Mouse (Mus musculus) MEL (cell line): ENCODE data around the gene Rtel1. TPM values are rescaled to one million over a fixed set of nuclear protein-coding genes. Genes with fewer than 3 reads are reported as not detected.

Experiments
- DNase-seq: peaks from one replicate; pipeline ENCODE4 v3.0.0; 2011; ENCODE audit warnings: low read depth, low spot score
- H3K27ac ChIP-seq: 2 replicates; pipeline ENCODE4 v1.5.1; 2012; ENCODE audit warnings: low read depth, mild to moderate bottlenecking, control low read depth, low read length, moderate library complexity; ENCODE audit not compliant: control insufficient read depth
- H3K27me3 ChIP-seq, 2 experiments: fragments of 150-350 bp in 1 of 2; sonication (generic) in 1 of 2; 2 replicates each; pipeline ENCODE4 v1.6.1; 2012; ENCODE audit warnings: low read length in 2 of 2, mild to moderate bottlenecking in 2 of 2, improper control_type of control experiment in 1 of 2, moderate library complexity in 1 of 2; ENCODE audit not compliant: insufficient read depth in 2 of 2, control insufficient read depth in 1 of 2
- H3K36me3 ChIP-seq, 2 experiments: 2 replicates each; pipeline ENCODE4 v1.6.1; 2012 to 2014; ENCODE audit warnings: low read length in 2 of 2, improper control_type of control experiment in 1 of 2, inconsistent platforms in 1 of 2, mild to moderate bottlenecking in 1 of 2; ENCODE audit not compliant: insufficient read depth in 2 of 2, control insufficient read depth in 1 of 2
- H3K4me1 ChIP-seq, 2 experiments: fragments of 150-350 bp in 1 of 2; sonication (generic) in 1 of 2; 2 replicates each; pipeline ENCODE4 v1.6.1; 2012; ENCODE audit warnings: low read length in 2 of 2, improper control_type of control experiment in 1 of 2, mild to moderate bottlenecking in 1 of 2; ENCODE audit not compliant: insufficient read depth in 2 of 2, control insufficient read depth in 1 of 2
- H3K4me3 ChIP-seq, 2 experiments: fragments of 150-350 bp in 1 of 2; sonication (generic) in 1 of 2; 2 replicates each; pipeline ENCODE4 v1.5.1; 2012; ENCODE audit warnings: low read depth in 2 of 2, low read length in 2 of 2, mild to moderate bottlenecking in 2 of 2, moderate library complexity in 2 of 2, control low read depth in 1 of 2, improper control_type of control experiment in 1 of 2; ENCODE audit not compliant: control insufficient read depth in 1 of 2, insufficient read depth in 1 of 2
- H3K79me2 ChIP-seq: 2 replicates; pipeline ENCODE4 v1.6.1; 2012; ENCODE audit warnings: mild to moderate bottlenecking, low read length, moderate library complexity; ENCODE audit not compliant: control insufficient read depth, poor library complexity, insufficient read depth
- H3K9ac ChIP-seq: 2 replicates; pipeline ENCODE4 v1.6.1; 2012; ENCODE audit warnings: low read depth, mild to moderate bottlenecking, control low read depth, low read length, moderate library complexity; ENCODE audit not compliant: control insufficient read depth, poor library complexity, severe bottlenecking
- H3K9me3 ChIP-seq: fragments of 150-350 bp; sonication (generic); replicated peaks from 2 replicates; pipeline ENCODE4 v1.6.1; 2012; ENCODE audit warnings: mild to moderate bottlenecking, low read length, improper control_type of control experiment, moderate library complexity; ENCODE audit not compliant: insufficient read depth
- BHLHE40 ChIP-seq: IDR thresholded peaks from 2 replicates; pipeline ENCODE4 v1.6.1; 2012; ENCODE audit warnings: low read depth, mild to moderate bottlenecking, inconsistent platforms, low read length, improper control_type of control experiment, borderline replicate concordance
- CHD2 ChIP-seq: IDR thresholded peaks from 2 replicates; pipeline ENCODE4 v1.6.1; 2011; ENCODE audit warnings: low read length, improper control_type of control experiment
- CTCF ChIP-seq, 3 experiments: IDR thresholded peaks in 2 of 3; conservative IDR thresholded peaks in 1 of 3; 2 replicates each; pipeline ENCODE4 v1.5.1; 2011 to 2012; ENCODE audit warnings: low read length in 3 of 3, low read depth in 2 of 3, mild to moderate bottlenecking in 2 of 3, improper control_type of control experiment in 1 of 3, inconsistent platforms in 1 of 3, mixed read lengths in 1 of 3, moderate library complexity in 1 of 3; ENCODE audit not compliant: control insufficient read depth in 1 of 3, insufficient read depth in 1 of 3, poor library complexity in 1 of 3, severe bottlenecking in 1 of 3
- ETS1 ChIP-seq: IDR thresholded peaks from 2 replicates; pipeline ENCODE4 v1.6.1; 2012; ENCODE audit warnings: low read depth, mild to moderate bottlenecking, inconsistent platforms, low read length, improper control_type of control experiment, moderate library complexity
- GATA1 ChIP-seq: IDR thresholded peaks from 2 replicates; pipeline ENCODE4 v1.6.1; 2011; ENCODE audit warnings: low read depth, low read length, improper control_type of control experiment
- KAT2A ChIP-seq: conservative IDR thresholded peaks from 2 replicates; pipeline ENCODE4 v1.6.1; 2012; ENCODE audit warnings: low read depth, low read length, improper control_type of control experiment, inconsistent platforms
- MAFK ChIP-seq: IDR thresholded peaks from 2 replicates; pipeline ENCODE4 v1.6.1; 2011; ENCODE audit warnings: low read depth, mild to moderate bottlenecking, low read length, improper control_type of control experiment, borderline replicate concordance
- MAX ChIP-seq: IDR thresholded peaks from 2 replicates; pipeline ENCODE4 v1.6.1; 2011; ENCODE audit warnings: low read length, improper control_type of control experiment
- MXI1 ChIP-seq: IDR thresholded peaks from 2 replicates; pipeline ENCODE4 v1.6.1; 2011; ENCODE audit warnings: mild to moderate bottlenecking, low read depth, low read length, improper control_type of control experiment
- NELFE ChIP-seq: IDR thresholded peaks from 2 replicates; pipeline ENCODE4 v1.6.1; 2011; ENCODE audit warnings: low read depth, low read length, improper control_type of control experiment
- NRF1 ChIP-seq: IDR thresholded peaks from 2 replicates; pipeline ENCODE4 v1.6.1; 2014; ENCODE audit warnings: low read depth, mild to moderate bottlenecking, inconsistent platforms, low read length, improper control_type of control experiment, moderate library complexity; ENCODE audit not compliant: poor library complexity, insufficient read depth, severe bottlenecking
- POLR2AphosphoS5 ChIP-seq: IDR thresholded peaks from 2 replicates; pipeline ENCODE4 v1.6.1; 2012; ENCODE audit warnings: low read depth, borderline replicate concordance, mild to moderate bottlenecking, inconsistent platforms, low read length, moderate library complexity, mixed read lengths
- SMC3 ChIP-seq: IDR thresholded peaks from 2 replicates; pipeline ENCODE4 v1.6.1; 2011; ENCODE audit warnings: low read depth, low read length, improper control_type of control experiment
- ZMIZ1 ChIP-seq: IDR thresholded peaks from 2 replicates; pipeline ENCODE4 v1.6.1; 2012; ENCODE audit warnings: low read depth, mild to moderate bottlenecking, inconsistent platforms, low read length, improper control_type of control experiment, moderate library complexity
- ZNF384 ChIP-seq: IDR thresholded peaks from 2 replicates; pipeline ENCODE4 v1.6.1; 2012; ENCODE audit warnings: low read depth, mild to moderate bottlenecking, inconsistent platforms, low read length, improper control_type of control experiment
- polyA plus RNA-seq, 2 experiments: library from polyadenylated mRNA; stranded (reverse) in 1 of 2; unstranded in 1 of 2; fragments of >175 nt in 1 of 2; fragments of >200 nt in 1 of 2; gene quantifications; 2 replicates each; pipeline versions ENCODE4 v1.2.1 to v1.2.4; 2012; ENCODE audit warnings: low replicate concordance in 2 of 2, low read depth in 1 of 2; ENCODE audit not compliant: insufficient read length in 2 of 2, insufficient read depth in 1 of 2, missing spikeins in 1 of 2
- total RNA-seq: library from RNA; depleted of rRNA; stranded (reverse); fragments of 300-350 nt; gene quantifications from 2 replicates; pipeline ENCODE4 v1.2.3, GENCODE M21; 2012; rRNA removed

Gene Rtel1
- total and polyA plus RNA-seq, 3 experiments, result 54.2 to 87.0 TPM; not detected in 1

GRCm38 (mm10) chr2:181403722-181404121 lies 84.2 kb downstream of the Rtel1 start:
- TF ChIP-seq CHD2 (no peak), CTCF (IDR thresholded peaks at IDR 0.05 in 2 of 3, conservative IDR thresholded peaks at IDR 0.05 in 1 of 3; ENCODE audit: control insufficient read depth in 1 of 3, insufficient read depth in 1 of 3, low read depth in 2 of 3, low read length in 3 of 3, poor library complexity in 1 of 3, severe bottlenecking in 1 of 3) (no peak), MAFK (no peak), NELFE (no peak), POLR2AphosphoS5 (no peak), ZMIZ1 (no peak), ZNF384 (peak; percentile 70), BHLHE40 (no peak), ETS1 (0 out of 2 replicates have a peak, but pooled peaks have one; percentile 19), MXI1 (no peak), NRF1 (no peak), MAX (no peak), SMC3 (no peak), KAT2A (no peak), GATA1 (peak; percentile 62; the same call in 1 of the 2 replicates)
- DNase-seq, result peak; percentile 35
- H3K9ac ChIP-seq, result no peak overlapping the region
- no peaks in the 10 kb centered on the region for H3K79me2 ChIP-seq
- H3K4me1 ChIP-seq, result peaks cover 3 to 7% of the 10 kb centered on the region in 2 experiments; a peak in 2 of 4 replicates
- no peaks in the 10 kb centered on the region; a peak in 1 of 4 replicates for H3K36me3 ChIP-seq
- no peak overlapping the region for H3K27ac ChIP-seq
- H3K27me3 ChIP-seq, result no peaks in the 10 kb centered on the region; a peak in 1 of 4 replicates
- H3K4me3 ChIP-seq, result no peak overlapping the region
- H3K9me3 ChIP-seq, result no peaks in the 10 kb centered on the region

Other genes starting within 250 kb of the Rtel1 start
- 0.13 and 0.19 TPM in 2 replicates for gene Kcnq2, start 184.4 kb upstream of the Rtel1 start, total RNA-seq
- under 1 TPM in 1 of 2 experiments, not detected in 1; 0.57 TPM for gene Kcnq2, start 184.4 kb upstream of the Rtel1 start, polyA plus RNA-seq
- gene Eef1a2, start 162.7 kb upstream of the Rtel1 start, total RNA-seq, result not detected in 2 replicates
- not detected for gene Eef1a2, start 162.7 kb upstream of the Rtel1 start, polyA plus RNA-seq
- 18.1 and 20.2 TPM in 2 replicates for gene Ppdpf, start 132.5 kb upstream of the Rtel1 start, total RNA-seq
- 10 to 100 TPM in 1 of 2 experiments, not detected in 1; 73.4 TPM for gene Ppdpf, start 132.5 kb upstream of the Rtel1 start, polyA plus RNA-seq
- not detected in 2 replicates for gene Ptk6, start 117.0 kb upstream of the Rtel1 start, total RNA-seq
- not detected for gene Ptk6, start 117.0 kb upstream of the Rtel1 start, polyA plus RNA-seq
- gene Srms, start 106.6 kb upstream of the Rtel1 start, total RNA-seq, result not detected in 2 replicates
- under 1 TPM in 1 of 2 experiments, not detected in 1; 0.04 TPM for gene Srms, start 106.6 kb upstream of the Rtel1 start, polyA plus RNA-seq
- gene Fndc11, start 99.7 kb upstream of the Rtel1 start, total RNA-seq, result not detected in 2 replicates
- not detected for gene Fndc11, start 99.7 kb upstream of the Rtel1 start, polyA plus RNA-seq
- gene Helz2, start 77.7 kb upstream of the Rtel1 start, total RNA-seq, result 6.2 and 6.3 TPM in 2 replicates
- gene Helz2, start 77.7 kb upstream of the Rtel1 start, polyA plus RNA-seq, result 10 to 100 TPM in 1 of 2 experiments, not detected in 1; 12.0 TPM
- gene Gmeb2, start 31.7 kb upstream of the Rtel1 start, total RNA-seq, result 8.2 and 8.3 TPM in 2 replicates
- 10 to 100 TPM in 1 of 2 experiments, not detected in 1; 16.9 TPM for gene Gmeb2, start 31.7 kb upstream of the Rtel1 start, polyA plus RNA-seq
- not detected in 2 replicates for gene Stmn3, start 5.2 kb upstream of the Rtel1 start, total RNA-seq
- not detected for gene Stmn3, start 5.2 kb upstream of the Rtel1 start, polyA plus RNA-seq
- 22.5 and 30.7 TPM in 2 replicates for gene Zgpat, start 45.2 kb downstream of the Rtel1 start, total RNA-seq
- 10 to 100 TPM in 1 of 2 experiments, not detected in 1; 28.0 TPM for gene Zgpat, start 45.2 kb downstream of the Rtel1 start, polyA plus RNA-seq
- gene Arfrp1, start 45.7 kb downstream of the Rtel1 start, total RNA-seq, result 34.4 and 36.8 TPM in 2 replicates
- gene Arfrp1, start 45.7 kb downstream of the Rtel1 start, polyA plus RNA-seq, result 10 to 100 TPM in 1 of 2 experiments, not detected in 1; 68.8 TPM
- 13.4 and 18.7 TPM in 2 replicates for gene Lime1, start 60.3 kb downstream of the Rtel1 start, total RNA-seq
- gene Lime1, start 60.3 kb downstream of the Rtel1 start, polyA plus RNA-seq, result 10 to 100 TPM in 1 of 2 experiments, not detected in 1; 27.4 TPM
- gene Zbtb46, start 139.7 kb downstream of the Rtel1 start, total RNA-seq, result 0.10 and 0.23 TPM in 2 replicates
- under 1 TPM in 1 of 2 experiments, not detected in 1; 0.64 TPM for gene Zbtb46, start 139.7 kb downstream of the Rtel1 start, polyA plus RNA-seq
- not detected in 2 replicates for gene Abhd16b, start 173.5 kb downstream of the Rtel1 start, total RNA-seq
- gene Abhd16b, start 173.5 kb downstream of the Rtel1 start, polyA plus RNA-seq, result under 1 TPM in 1 of 2 experiments, not detected in 1; 0.08 TPM
- 88.2 and 99.5 TPM in 2 replicates for gene Tpd52l2, start 177.4 kb downstream of the Rtel1 start, total RNA-seq
- gene Tpd52l2, start 177.4 kb downstream of the Rtel1 start, polyA plus RNA-seq, result 100 to 1,000 TPM in 1 of 2 experiments, not detected in 1; 119 TPM
- 50.6 and 51.9 TPM in 2 replicates for gene Dnajc5, start 200.7 kb downstream of the Rtel1 start, total RNA-seq
- 100 to 1,000 TPM in 1 of 2 experiments, 10 to 100 TPM in 1; 57.9 to 338 TPM for gene Dnajc5, start 200.7 kb downstream of the Rtel1 start, polyA plus RNA-seq